Mouse (Mus musculus) layer of hippocampus, adult 11-12 months (tissue): ENCODE measurements around the gene Sptbn1.

Experiments
- DNase-seq: peaks from one replicate; pipeline ENCODE4 v3.0.0; 2022; ENCODE audit warnings: low spot score

Sptbn1 gene

DNA sequence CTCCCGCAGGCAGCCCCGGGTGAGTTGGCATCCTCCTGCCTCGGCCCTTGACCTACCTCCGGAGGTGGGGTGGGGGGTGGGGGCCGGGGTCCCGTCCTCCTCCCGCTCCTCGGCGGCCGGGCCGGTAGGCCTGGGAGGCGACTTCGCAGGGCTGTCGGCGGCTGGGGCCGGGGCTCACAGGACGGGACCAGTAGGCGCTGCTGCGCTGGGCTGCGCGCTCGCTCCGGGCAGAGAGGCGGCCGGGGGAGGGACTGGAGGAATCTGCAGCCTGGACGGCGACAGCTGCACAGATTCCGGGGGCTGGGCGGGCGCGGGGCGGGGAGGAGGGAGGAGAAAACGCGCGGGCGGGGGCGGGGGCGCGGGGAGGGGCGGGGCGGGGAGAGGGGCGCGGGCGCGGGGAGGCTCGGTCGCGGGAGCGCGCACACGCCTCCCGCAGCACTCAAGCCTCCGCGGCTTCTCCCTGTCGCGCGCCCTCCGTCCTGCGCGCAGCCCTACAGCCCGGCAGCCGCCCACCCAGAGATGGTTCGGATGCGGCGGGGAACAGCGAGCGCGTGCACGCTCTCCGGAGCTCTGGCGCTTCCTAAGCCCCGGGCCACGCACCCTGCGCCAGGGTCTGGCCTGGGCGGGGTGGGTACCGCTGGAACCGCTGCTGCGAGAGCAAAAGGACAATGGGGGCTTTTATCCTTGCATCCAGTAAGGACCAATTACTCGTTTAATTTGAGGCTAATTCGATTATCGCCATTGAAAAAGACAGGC lies at the start of gene Sptbn1:
Gene Sptbn1, minus strand, starts transcription at position 284 of the 756 bp plus-strand sequence.
- DNase-seq = peak; percentile 83

DNA sequence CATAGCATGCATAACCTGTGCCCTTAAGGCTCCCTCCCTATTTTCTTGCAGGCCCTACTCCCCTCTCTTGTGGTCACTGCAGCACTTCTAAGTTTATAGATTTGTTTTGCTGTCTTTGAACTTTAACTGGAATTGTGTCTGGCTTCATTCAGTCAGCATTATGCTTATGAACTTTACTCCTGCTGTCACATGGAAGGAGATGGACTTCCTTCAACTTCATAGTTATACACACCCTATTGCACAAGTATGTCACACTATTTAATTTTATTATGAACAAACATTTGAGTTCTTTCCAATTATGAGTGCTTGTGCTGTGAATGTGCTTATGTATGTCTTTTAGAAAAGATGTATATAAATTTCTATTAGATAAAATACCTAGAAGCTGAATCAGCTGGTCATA lies 26.3 kb upstream of the Sptbn1 start:
- no peak for DNase-seq

DNA sequence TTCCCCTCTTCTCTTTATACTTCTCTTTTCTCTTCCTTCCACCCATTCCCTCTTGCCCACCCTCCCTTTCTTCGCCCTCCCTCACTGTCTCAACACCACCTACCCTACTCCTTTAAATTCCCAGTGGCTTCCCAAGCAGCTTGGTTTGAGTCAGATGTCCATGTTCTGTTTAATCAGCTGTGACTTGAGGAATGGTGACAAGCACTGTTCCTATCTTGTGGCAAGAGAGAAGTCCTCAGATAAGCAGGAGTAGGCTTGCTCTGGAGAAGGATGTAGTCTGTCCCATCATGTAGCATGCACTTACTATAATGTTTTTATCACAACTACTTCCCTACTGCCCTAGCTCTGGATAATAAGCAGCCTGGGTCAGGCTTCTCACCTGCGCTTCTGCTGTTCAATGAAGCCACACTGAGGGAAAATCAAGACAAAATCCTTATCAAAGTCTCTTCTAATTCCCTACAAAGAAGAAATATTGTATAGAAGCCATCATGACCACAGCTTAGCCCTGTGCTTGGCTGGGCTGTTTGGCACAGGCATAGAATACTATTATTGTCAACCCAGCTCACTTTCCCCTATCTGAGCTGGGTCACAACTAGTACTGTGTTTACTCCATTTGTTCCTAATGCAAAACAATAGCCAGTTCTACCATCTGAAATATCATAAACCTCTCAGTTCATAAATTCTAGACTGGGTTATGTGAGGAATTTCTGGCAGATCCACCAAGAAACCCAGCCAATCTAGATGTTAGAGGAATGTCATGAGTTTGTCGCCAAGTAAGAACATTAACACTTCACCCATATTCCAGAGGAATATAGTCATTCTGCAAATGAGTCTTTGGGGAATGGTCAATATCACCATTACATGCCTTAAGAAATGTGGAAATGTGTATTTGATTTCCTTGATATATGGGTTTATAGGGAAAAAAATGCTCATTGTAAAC lies 24.5 kb upstream of the Sptbn1 start:
- DNase-seq = no peak

DNA sequence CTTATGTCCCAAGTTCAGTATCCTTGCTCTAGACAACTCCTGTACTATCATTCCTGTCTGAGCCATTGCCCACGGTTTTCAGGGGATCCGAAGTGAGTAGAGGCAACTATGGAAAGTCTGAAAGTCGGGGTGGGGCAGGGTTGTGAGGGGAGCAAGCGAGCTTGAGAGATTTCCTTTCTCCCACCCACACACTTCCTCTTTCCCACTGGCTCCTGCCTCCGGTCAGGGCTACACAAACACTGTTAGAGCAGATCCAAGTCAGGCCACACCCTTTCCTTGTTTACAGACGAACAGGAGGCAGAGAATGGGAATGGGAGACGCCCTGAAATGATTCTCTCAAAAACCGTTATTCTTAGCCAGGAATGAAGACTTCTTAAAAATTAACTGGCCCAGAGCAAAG lies 23.2 kb upstream of the Sptbn1 start:
- DNase-seq = no peak

DNA sequence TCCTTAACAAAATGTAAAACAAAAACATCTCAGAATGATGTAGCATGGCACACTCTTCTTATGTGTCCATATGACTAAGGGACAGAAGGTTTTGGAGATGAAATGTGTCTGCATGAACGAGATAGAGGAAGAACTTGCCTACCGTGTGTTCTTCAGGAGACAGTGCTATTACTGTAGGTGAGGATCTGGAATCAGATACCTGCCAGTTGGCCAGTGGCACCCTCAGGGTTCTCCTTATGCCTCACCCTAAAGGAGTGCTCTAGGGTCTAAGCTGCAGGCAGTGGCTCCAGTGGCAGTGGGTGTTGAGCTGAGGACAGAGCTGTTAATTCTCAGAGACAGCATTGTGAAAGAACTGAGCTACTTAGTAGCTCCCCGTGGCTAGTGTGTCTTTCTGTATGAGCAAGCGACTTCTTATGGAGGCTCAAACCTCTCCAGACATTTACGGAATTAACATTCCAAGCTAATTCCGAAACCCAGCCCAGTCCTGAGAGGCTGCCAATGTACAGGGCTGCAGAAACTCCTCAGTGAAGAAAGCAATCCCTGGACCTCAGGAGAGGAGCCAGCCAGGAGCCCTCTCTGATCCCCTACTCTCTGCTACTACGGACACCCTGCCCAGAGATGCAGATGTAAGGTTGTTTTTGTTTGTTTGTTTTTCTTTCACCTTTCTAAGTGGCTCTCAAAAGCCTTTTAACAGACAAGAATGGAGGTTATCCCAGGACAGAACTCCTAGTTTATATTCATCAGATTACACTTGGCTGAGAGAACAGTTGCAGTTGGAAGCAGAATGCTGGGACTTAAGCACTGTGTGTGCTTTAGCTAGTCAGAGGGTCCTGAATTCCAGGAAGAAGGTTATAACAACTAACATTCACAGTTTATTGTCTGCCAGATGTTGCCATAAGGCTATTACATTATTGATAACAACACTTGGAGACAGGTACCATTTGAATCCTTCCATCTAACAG lies 21.8 kb upstream of the Sptbn1 start:
- DNase-seq = peak; percentile 8

DNA sequence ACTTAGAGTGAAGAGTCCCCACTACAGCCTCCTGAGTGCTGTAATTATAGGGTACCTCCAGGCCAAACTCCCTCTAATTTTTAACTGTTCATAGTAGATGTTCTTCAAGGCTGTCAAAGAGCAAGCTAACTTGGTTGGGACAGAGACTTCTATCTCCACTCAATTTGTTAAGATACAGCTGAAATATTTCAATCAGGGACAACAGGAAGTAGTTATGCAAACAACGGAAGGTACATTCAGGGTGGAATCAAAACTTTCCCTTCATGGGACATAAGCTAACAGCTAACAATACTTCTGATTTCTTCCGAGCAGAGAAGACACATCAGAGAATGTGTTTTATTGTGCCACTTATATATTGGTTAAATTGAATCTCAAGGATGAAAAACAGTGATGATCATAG lies 20.1 kb upstream of the Sptbn1 start:
- no peak for DNase-seq

DNA sequence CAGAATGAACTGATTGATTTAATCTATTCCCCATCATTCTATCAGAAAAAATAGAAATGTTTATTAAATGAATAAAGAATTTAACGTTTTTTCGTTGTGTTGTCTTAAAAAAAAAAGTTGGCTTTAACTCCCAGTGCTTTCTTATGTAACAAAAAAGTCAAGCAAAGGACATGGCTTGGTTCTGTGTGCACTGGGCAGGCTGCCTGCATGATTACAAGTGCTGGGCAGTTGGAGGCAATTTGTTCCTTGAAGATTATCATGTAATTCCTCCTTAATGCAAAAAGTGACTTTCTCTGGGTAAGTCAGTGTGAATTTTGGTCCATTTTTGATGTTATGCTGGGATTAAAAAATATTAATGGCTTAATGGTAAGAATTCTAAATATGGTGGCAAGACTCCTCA lies 15.7 kb upstream of the Sptbn1 start:
- no peak for DNase-seq

DNA sequence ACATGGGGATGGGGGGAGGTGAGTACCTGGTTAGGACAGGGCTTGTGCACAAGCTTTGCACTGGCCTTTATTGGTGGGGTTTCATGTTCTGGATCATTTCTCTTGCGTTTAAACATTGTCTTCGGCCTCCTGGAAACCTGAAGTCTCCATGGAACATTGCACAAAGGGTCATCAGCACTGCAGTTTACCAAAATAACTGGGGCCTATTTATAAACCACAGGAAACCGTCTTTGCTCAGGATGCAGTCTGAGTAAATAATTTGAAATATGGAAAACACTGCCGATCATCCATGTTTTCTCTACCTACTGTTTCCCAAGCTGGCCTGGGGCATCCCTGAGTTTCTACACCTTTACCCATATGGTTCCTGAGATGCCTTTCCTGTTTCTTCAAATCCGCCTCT lies 13.1 kb upstream of the Sptbn1 start:
- no peak for DNase-seq

DNA sequence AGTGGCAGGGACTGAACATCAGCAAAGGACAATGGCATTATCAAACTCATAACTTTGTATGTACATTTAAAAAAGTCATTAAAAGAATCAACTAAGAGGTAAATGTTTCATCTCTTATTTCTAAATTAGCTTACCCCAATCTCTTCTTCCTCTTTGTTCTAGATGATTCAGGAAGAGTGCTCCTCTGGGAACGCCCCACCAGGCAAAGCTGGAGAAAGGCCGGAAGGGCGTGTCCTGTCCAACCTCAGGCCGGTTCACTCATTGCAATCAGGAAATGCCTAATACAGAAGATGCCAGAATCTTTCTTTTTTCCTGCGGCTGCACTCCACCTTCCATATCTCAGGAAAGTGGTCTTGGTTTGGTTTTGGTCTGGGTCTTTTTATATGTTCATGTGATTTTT lies 11.3 kb upstream of the Sptbn1 start:
- no peak for DNase-seq

DNA sequence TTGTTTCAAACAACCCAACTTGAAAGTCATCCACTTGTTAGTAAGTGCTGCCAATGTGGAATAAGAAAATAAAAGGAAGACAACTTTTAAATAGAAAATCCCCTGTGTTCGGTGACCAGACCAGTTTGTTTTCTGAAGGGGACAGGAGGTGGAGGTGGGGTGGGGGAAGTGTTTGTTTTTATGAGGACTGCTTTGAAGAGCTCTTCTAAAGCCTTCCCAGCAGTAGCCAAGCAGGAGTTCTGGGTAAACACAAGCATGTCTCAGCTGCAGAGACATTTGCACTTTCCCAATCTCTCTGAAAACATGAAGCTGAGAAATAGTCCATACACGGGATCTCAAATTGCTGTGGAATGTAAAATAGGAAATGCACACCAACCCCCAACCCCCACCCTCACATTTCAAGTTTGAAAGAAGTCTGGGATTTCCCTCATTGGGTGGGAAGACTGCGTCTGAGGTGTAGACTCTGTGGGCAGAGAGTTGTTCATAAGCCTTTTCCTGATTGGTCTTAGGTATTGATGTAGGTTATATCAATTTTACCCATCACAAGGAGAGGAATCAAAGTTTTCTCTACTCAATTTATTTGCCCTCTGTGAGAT lies 7.6 kb upstream of the Sptbn1 start:
- DNase-seq = no peak

DNA sequence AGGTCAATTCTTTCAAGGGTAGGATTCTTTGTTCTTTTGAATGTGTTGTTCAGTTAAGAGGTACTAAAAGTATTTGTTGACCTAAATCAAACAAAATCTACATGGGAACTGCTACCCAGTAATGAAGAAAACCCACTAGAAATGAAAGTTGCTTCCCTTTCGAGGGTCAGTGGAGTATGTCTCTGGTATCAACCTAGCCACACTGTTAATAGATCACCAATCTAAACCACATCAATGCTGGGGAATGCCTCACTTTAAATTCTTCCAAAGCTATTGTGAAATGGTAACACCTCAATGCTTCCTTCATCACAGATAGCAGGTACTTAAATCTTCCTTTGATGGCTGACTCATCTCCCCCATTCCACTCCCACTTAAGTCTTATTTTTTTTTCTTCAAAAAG lies 1.5 kb upstream of the Sptbn1 start:
- DNase-seq = no peak

DNA sequence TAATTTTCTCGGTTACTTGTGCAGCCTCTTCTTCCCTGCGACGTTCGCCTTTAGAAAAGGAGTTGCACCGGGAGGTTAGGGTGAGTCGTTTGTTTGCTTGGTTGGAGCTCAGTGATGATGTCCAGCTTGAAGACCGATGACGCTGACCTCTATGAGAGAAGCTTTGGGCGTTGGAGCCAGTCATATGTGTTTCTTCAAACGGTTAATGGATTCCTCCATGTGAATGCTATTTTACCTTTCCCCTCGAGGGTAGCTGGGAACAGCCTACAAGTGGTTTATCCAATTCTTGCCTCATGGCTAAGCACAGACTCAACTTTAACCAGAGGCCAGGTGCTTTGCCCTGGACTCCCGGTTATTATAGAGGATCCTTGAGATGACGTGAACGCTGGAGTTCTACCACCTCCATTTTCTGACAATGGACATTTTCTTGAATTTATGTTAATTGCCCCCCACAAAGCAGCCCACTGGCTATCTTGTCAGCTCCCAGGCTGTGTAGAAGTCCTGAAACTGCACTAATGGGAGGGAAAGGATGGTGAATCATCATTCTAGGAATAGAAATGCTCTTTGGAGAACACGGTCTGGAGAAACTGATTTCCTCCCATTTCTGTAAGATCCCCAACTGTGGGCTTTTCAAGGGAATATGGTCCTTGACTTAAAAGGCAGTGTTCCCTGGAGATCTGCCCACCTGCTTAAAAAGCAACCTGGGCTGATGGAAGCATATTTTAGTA lies 837 bp upstream of the Sptbn1 start:
- DNase-seq = peak; percentile 28

DNA sequence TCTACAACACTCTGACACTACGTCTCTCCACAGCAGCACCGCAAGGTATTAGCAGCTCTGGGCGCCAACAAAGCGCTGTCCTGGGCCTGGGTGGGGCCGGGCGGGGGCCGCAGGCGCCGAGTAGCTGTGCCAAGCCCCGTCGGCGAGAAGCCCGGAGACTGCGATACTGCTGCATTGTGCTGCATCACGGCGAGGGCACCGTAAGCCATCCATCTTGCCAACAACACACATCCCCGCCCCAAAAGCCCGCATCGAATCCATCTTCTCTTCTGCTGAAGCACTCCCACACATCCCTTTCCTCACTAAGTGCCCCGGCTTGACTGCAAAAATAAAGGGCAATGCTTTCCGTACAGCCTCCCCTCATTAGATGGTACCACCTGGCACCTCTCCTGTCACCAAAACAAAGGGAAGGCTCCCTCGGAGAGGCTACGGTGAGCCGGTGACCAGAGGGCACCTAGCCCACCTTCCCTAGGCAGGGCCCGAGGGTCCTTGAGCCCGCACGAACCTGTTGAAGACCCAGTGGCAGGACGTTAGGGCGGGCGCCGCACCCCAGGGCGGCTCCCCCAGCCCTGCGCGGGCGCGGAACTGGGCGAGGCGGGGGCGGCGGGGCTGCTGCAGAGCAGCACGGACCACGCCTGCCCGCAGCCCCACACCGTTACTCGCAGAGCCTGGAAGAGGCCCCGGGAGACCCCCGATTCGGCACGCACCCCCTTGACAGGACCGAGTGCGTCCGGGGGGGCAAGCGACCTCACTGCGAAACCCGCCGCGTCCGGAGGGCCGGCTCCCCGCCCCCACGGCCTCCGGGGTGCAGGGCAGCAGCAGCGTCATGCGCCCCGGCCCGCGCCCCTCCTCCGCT lies 711 bp downstream of the Sptbn1 start:
- peak; percentile 69 for DNase-seq

DNA sequence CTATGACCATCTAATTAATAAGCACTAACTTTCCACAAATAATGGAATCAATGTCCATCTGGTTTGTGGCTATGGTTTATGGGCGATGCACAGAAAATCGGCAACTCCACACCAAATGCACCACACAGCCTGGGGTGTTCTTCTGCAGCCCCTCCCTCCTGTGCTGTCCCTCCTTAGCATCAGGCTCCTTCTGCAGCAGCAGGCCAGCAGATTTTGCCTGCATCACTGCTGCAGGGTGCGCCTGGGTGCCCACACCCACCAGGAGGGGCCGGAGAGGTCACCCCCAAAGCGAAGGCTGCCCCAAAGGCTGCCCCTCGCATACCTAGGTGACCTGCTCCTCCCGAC lies 1.3 kb downstream of the Sptbn1 start:
- DNase-seq = no peak

DNA sequence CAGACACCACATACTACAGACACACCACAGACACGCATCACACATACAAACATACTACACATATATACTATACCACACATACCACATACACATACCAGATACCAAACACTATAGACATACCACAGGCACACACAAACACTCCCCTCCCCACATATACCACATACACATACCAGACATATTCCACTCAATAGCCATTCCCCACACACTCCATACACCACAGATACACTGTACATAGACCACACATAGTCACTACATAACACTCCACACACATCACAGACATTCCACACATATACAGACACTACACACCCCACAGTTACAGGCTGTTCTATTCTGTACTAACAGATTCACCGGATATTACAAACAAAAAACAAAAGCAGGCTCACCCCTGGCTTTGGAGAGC lies 2.3 kb downstream of the Sptbn1 start:
- DNase-seq = no peak

DNA sequence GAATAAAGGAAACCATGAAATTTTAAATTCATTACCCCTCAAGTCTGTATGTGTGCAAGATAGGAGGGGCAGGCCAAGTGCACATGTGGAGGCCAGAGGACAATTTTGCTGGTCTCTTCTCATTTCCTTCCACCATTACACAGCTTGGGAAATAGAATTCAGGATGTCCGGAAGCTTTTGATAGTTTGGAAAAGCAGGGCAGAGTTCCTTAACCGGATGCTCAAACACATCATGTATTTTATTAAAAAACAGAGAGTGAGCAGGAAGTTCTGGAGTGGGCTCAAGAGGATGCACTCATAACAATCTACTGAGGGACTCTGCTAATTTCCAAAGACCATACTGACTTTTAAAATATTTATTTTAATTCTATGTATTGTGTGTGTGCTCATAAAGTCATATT lies 4.3 kb downstream of the Sptbn1 start:
- no peak for DNase-seq

DNA sequence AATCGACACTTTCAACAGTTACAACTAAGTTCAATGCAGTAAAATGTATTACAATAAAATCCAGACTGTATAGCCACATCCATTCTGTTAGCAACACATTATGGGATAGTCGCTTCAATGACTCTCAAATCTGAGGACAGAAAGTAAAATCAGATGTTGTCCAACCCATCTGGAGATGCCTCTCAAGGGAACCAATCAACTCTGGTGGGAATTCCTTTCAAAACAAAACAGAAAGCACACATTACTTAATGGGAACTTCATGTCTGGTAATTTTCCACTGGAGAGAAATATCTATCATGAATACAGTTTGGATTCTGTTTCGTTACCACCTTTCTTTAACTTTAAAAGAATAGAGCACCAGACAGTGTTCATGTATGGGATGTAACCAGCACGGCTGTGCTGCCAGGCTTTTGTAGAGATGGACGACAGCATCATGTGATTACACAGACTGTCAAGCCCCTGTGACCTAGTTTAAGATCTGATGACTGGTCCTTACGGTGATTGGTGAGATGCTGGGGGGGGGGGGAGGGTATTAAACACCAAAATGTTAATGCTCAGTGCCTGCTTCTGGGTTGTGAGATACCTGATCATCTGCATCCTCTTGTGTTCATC lies 9.1 kb downstream of the Sptbn1 start:
- DNase-seq = no peak

DNA sequence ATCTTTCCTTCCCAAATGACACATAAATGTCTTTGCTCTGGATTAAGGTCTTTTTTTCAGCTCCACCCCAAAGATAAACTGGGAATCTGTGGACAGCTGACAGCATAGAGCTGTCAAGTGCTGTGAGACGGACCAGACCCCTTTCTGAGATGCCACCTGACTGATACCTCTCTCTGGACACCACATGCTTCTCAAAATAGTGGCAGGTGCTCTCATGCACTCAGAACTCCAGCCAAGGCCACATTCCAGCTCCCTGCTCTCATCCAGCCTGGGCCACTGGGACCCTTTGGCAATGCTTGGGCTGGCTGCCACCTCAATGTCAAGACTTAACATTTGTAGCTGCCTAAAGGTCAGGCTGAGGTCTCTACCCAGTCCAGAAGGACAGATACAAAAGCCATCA lies 10.2 kb downstream of the Sptbn1 start:
- no peak for DNase-seq

DNA sequence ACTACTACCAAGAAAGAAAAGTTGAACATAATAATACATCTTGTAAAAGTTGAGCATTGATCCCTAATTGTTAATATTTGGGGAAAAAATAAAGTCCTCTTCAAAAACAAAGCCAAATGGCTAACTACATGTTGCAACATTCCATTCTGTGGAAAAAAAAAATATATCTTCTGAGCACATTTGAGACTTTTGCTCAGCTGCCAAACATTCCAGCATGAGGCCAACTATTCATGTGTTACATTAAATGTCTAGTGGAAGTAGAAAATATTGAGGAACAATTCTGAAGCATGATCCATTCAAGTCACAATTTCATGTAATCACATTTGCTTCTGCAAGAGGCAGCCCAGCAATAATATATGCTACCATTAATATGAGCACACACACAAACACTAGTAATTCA lies 10.9 kb downstream of the Sptbn1 start:
- no peak for DNase-seq

DNA sequence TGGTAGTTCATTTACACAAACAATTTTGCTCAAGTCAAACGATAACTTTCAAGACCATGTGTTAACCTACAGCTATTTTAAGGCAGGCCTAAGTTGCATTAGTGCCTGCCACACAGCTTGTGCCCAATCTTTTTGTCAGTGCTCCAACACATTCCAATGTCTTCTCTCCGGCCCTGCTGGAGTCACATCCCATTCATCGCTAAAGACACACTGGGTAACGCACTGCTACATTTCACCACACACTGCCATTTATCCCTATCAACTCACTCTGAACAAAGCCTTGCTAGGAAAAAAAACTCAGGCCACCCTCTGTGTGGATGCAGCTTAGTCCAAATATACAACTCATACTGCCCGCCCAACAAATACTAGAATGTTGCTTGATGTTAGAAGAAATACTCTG lies 11.5 kb downstream of the Sptbn1 start:
- no peak for DNase-seq
